Mouse (Mus musculus) C2C12 (cell line): ENCODE data around the gene Vmn1r71. TPM values are rescaled to one million over a fixed set of nuclear protein-coding genes. Genes with fewer than 3 reads are reported as not detected.
"Not testable (repeated sequence)": the region's sequence is repeated elsewhere in the genome, so short reads cannot be mapped to it uniquely, and the experiment has no call there.

Experiments used
- H3K27me3 ChIP-seq: one replicate; pipeline ENCODE4 v1.6.1; 2011; ENCODE audit not compliant: control insufficient read depth, insufficient read depth, insufficient read length
- H3K36me3 ChIP-seq: one replicate; pipeline ENCODE4 v1.6.1; 2011; ENCODE audit not compliant: control insufficient read depth, insufficient read depth
- H3K4me3 ChIP-seq: one replicate; pipeline ENCODE4 v1.5.1; 2011; ENCODE audit warnings: mild to moderate bottlenecking, control low read depth; ENCODE audit not compliant: poor library complexity, insufficient read depth, severe bottlenecking
- H3K79me2 ChIP-seq: one replicate; pipeline ENCODE4 v1.6.1; 2011; ENCODE audit not compliant: control insufficient read depth, insufficient read depth
- H3K79me3 ChIP-seq: one replicate; pipeline ENCODE4 v1.6.1; 2011; ENCODE audit warnings: low read depth, control low read depth
- H3ac ChIP-seq: one replicate; pipeline ENCODE3; 2011; ENCODE audit warnings: low read depth; ENCODE audit not compliant: control insufficient read depth, insufficient read length
- CEBPB ChIP-seq: IDR thresholded peaks from one replicate; pipeline ENCODE4 v1.6.1; 2011; ENCODE audit warnings: low read depth, mild to moderate bottlenecking, control low read depth, moderate library complexity
- CTCF ChIP-seq: IDR thresholded peaks from one replicate; pipeline ENCODE4 v1.5.1; 2011; ENCODE audit not compliant: control insufficient read depth, insufficient read depth, insufficient read length
- FOSL1 ChIP-seq: IDR thresholded peaks from one replicate; pipeline ENCODE4 v1.8.0; 2011; ENCODE audit warnings: mild to moderate bottlenecking, low read length; ENCODE audit not compliant: poor library complexity, insufficient read depth, severe bottlenecking
- MAX ChIP-seq: IDR thresholded peaks from one replicate; pipeline ENCODE4 v1.6.1; 2011; ENCODE audit warnings: mild to moderate bottlenecking, control low read depth
- MYOD1 ChIP-seq: IDR thresholded peaks from one replicate; pipeline ENCODE4 v1.6.1; 2011; ENCODE audit warnings: low read depth; ENCODE audit not compliant: control insufficient read depth, insufficient read length
- MYOG ChIP-seq: IDR thresholded peaks from one replicate; pipeline ENCODE4 v1.6.1; 2011; ENCODE audit not compliant: control insufficient read depth, insufficient read length; ENCODE audit errors: extremely low read depth
- USF1 ChIP-seq: IDR thresholded peaks from one replicate; pipeline ENCODE4 v1.6.1; 2011; ENCODE audit warnings: low read depth, mild to moderate bottlenecking, control low read depth, moderate library complexity
- long read RNA-seq, 2 experiments: library from polyadenylated mRNA; unstranded; transcript quantifications; one replicate each; pipeline ENCODE4 v2.0.0; 2019 to 2020
- polyA plus RNA-seq: library from polyadenylated mRNA; unstranded; fragments of >200 nt; fragmentation: generic; extraction: Trizol; gene quantifications from one replicate; pipeline ENCODE4 v1.2.1, GENCODE M21; 2012; ENCODE audit warnings: missing spikeins

The Vmn1r71 gene
- not detected for polyA plus RNA-seq
- long read RNA-seq, experiment 1 = 0 reads
- long read RNA-seq, experiment 2 = 0 reads

- Histone ChIP-seq H3K79me3 (no peaks in the 10 kb centered on the region), H3K79me2 (no peaks in the 10 kb centered on the region), H3K4me3 (no peak within 1 kb of the TSS), H3K36me3 (no peaks in the 10 kb centered on the region), H3ac (no peak within 1 kb of the TSS), H3K27me3 (no peaks in the 10 kb centered on the region)
- TF ChIP-seq CEBPB = no peak
- no peak for TF ChIP-seq MYOD1
- no peak for TF ChIP-seq USF1
- TF ChIP-seq FOSL1 = no peak
- TF ChIP-seq MYOG = no peak
- no peak for TF ChIP-seq MAX
- TF ChIP-seq CTCF = no peak
Measured at GRCm38 (mm10) chr7:10754264-10754663, at the start of gene Vmn1r71. Vmn1r71 (minus strand) TSS chr7:10754364.

- H3K27me3 ChIP-seq = not testable (repeated sequence)
Measured at GRCm38 (mm10) chr7:10757551-10757950, 3.4 kb upstream of the Vmn1r71 start.

More at GRCm38 (mm10) chr7:10757551-10757950, 3.4 kb upstream of the Vmn1r71 start:
- H3K79me2 ChIP-seq, H3K4me3 ChIP-seq, H3ac ChIP-seq, H3K79me3 ChIP-seq, H3K36me3 ChIP-seq: not testable (repeated sequence)

Other genes with a start within 250 kb of the Vmn1r71 start
- gene Vmn1r68, start 195.9 kb downstream of the Vmn1r71 start, polyA plus RNA-seq = not detected
- not detected for gene Vmn1r69, start 140.7 kb downstream of the Vmn1r71 start, polyA plus RNA-seq
- gene Vmn1r70, start 122.8 kb downstream of the Vmn1r71 start, polyA plus RNA-seq = not detected
- not detected for gene Nlrp4b, start 66.6 kb downstream of the Vmn1r71 start, polyA plus RNA-seq
- 0.07 TPM for gene Zscan4b, start 150.7 kb upstream of the Vmn1r71 start, polyA plus RNA-seq